ENCODE assay signal across 16 mouse cellular contexts in the genomic region with DNA sequence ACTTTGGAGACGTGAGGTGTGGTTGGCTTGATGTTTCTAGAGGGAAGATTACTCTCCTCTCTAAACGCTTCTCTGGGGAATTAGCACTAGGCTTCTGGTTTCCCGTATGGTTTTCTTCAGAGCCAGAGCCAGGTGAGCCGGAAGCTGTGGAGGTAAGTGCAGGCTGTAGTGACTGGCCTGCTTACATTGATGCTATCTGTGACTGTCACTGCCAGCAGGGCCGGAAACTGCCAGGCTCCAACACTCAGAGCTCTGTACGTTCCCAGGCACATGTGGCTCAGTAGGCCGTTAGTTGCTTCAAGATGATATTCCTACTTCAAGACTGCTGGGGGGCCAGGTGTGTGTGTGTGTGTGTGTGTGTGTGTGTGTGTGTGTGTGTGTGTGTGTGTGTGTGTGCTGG. TPM values are rescaled to one million over a fixed set of nuclear protein-coding genes. Genes with fewer than 3 reads are reported as not detected.
DNase-seq lines count a peak whose midpoint lies in the region; ATAC-seq and TF ChIP-seq lines count a peak whose summit lies in the region.
"Had no signal": no experiment of that assay in that cellular context is flagged by ENCODE, and none has a peak within 500 bp of the region (broad histone marks: within the 10 kb centered on the region; RNA-seq: fewer than 3 reads in every experiment).

No protein-coding gene starts in this region.

- no peak overlapping the region for H3K4me2 ChIP-seq in heart, embryonic 13.5 days
- H3K4me2 ChIP-seq in liver, embryonic 13.5 days = no peak overlapping the region
- no peak overlapping the region for H3K4me2 ChIP-seq in hindbrain, postnatal 0 days (ENCODE audit: low read depth, low read length)
- H3K4me2 ChIP-seq: limb, embryonic 12.5 days had no signal

- peak overlapping the region; percentile 95 for H3K27ac ChIP-seq in heart, embryonic 13.5 days (replicated peaks)
- H3K27ac ChIP-seq in liver, embryonic 13.5 days = peak overlapping the region; percentile 29; the same call in 1 of the 2 replicates
- no peak overlapping the region for H3K27ac ChIP-seq in hindbrain, postnatal 0 days
- H3K27ac ChIP-seq: limb, embryonic 12.5 days; midbrain, embryonic 10.5 days had no signal

- DNase-seq in heart, adult 8-10 months (ENCODE audit: low spot score) = no peak
- DNase-seq in liver, embryonic 13.5 days = no peak
- DNase-seq in liver = no peak
- DNase-seq in hindbrain, postnatal 0 days (ENCODE audit: low spot score) = no peak
- DNase-seq: cerebellum, adult 11 months; cerebellum, postnatal 36 days; kidney, adult 9 months; lung, adult 18-20 months; lung, postnatal 36 days; retina, postnatal 1 day had no signal

- no peaks in the 10 kb centered on the region for H3K9me3 ChIP-seq in heart, embryonic 13.5 days
- no peaks in the 10 kb centered on the region for H3K9me3 ChIP-seq in liver, embryonic 13.5 days (replicated peaks)
- H3K9me3 ChIP-seq in hindbrain, postnatal 0 days (ENCODE audit: low read length) = no peaks in the 10 kb centered on the region
- H3K9me3 ChIP-seq: limb, embryonic 12.5 days; midbrain, embryonic 10.5 days had no signal

- H3K4me3 ChIP-seq in heart, embryonic 13.5 days = no peak overlapping the region
- no peak overlapping the region for H3K4me3 ChIP-seq in liver, embryonic 13.5 days (replicated peaks)
- no peak overlapping the region for H3K4me3 ChIP-seq in hindbrain, postnatal 0 days (ENCODE audit: low read length)
- H3K4me3 ChIP-seq: limb, embryonic 12.5 days; midbrain, embryonic 10.5 days had no signal

- peak overlapping the region; percentile 15; the same call in 1 of the 2 replicates for H3K9ac ChIP-seq in heart, embryonic 13.5 days
- no peak overlapping the region for H3K9ac ChIP-seq in liver, embryonic 13.5 days
- no peak overlapping the region for H3K9ac ChIP-seq in hindbrain, postnatal 0 days (replicated peaks; ENCODE audit: low read length)
- H3K9ac ChIP-seq: limb, embryonic 12.5 days had no signal

- WGBS in heart, embryonic 13.5 days = 70% methylated on average over 7 of the region's 7 CpGs
- WGBS in liver, embryonic 13.5 days (ENCODE audit: insufficient replicate concordance) = 64% methylated on average over 7 of the region's 7 CpGs
- WGBS in hindbrain, postnatal 0 days = 85% methylated on average over 7 of the region's 7 CpGs

- no peaks in the 10 kb centered on the region for H3K27me3 ChIP-seq in heart, embryonic 13.5 days (replicated peaks)
- no peaks in the 10 kb centered on the region for H3K27me3 ChIP-seq in liver, embryonic 13.5 days
- H3K27me3 ChIP-seq in hindbrain, postnatal 0 days (ENCODE audit: insufficient read depth, low read length) = no peaks in the 10 kb centered on the region
- H3K27me3 ChIP-seq: limb, embryonic 12.5 days had no signal

- H3K36me3 ChIP-seq in heart, embryonic 13.5 days = peaks cover 28% of the 10 kb centered on the region
- H3K36me3 ChIP-seq in liver, embryonic 13.5 days = no peaks in the 10 kb centered on the region
- no peaks in the 10 kb centered on the region for H3K36me3 ChIP-seq in hindbrain, postnatal 0 days (ENCODE audit: insufficient read depth, low read length)

- TF ChIP-seq CTCF in hindbrain, postnatal 0 days (IDR thresholded peaks at IDR 0.05; ENCODE audit: low read depth) = no peak

- ATAC-seq in heart, embryonic 13.5 days (ENCODE audit: extremely low read depth, insufficient number of reproducible peaks, low FRiP score, low TSS enrichment) = no peak
- no peak for ATAC-seq in liver, embryonic 13.5 days (ENCODE audit: low read depth)
- ATAC-seq in activated CD4-positive, CD25-positive, alpha-beta regulatory T cell, adult 4 months = peak; percentile 66
- ATAC-seq in hindbrain, postnatal 0 days = no peak
- ATAC-seq in frontal cortex, adult (ENCODE audit: low TSS enrichment) = no peak
- ATAC-seq: hindbrain, embryonic 16.5 days had no signal

- H3K4me1 ChIP-seq in heart, embryonic 13.5 days = peaks cover 67% of the 10 kb centered on the region
- H3K4me1 ChIP-seq in liver, embryonic 13.5 days (replicated peaks) = peaks cover 52% of the 10 kb centered on the region
- H3K4me1 ChIP-seq in hindbrain, postnatal 0 days (ENCODE audit: insufficient read depth, low read length) = peaks cover 19% of the 10 kb centered on the region

RNA-seq across cellular contexts. Expression of gene Dusp1, which starts 32.2 kb away (rescaled TPM):
- polyA plus RNA-seq in heart, embryonic 13.5 days (2015; fragmentation: Nextera tagmentation; extraction: Ambion mirVana) = 32.8 and 33.1 TPM in 2 replicates
- total RNA-seq in heart, adult 8-10 months (2022) = 10 to 100 TPM; 51.1 to 75.8 (median 59.4) TPM
- 22.2 and 27.8 TPM in 2 replicates for polyA plus RNA-seq in liver, embryonic 13.5 days (2015; fragmentation: Nextera tagmentation; extraction: Ambion mirVana)
- polyA plus RNA-seq in activated CD4-positive, CD25-positive, alpha-beta regulatory T cell, adult 4 months (2017; shearing (Covaris generic)) = 10 to 100 TPM; 25.1 to 28.8 TPM
- 50.5 and 51.4 TPM in 2 replicates for total RNA-seq in hindbrain, postnatal 0 days (2014; rRNA removed)
- polyA plus RNA-seq in hindbrain, postnatal 0 days (2015; fragmentation: Nextera tagmentation; extraction: Ambion mirVana) = 25.3 and 27.0 TPM in 2 replicates

RNA-seq across cellular contexts. Expression of gene Ergic1, which starts 32.9 kb away (rescaled TPM):
- 103 and 121 TPM in 2 replicates for polyA plus RNA-seq in heart, embryonic 13.5 days (2015; fragmentation: Nextera tagmentation; extraction: Ambion mirVana)
- 10 to 100 TPM; 52.7 to 57.9 (median 55.4) TPM for total RNA-seq in heart, adult 8-10 months (2022)
- 35.2 and 37.0 TPM in 2 replicates for polyA plus RNA-seq in liver, embryonic 13.5 days (2015; fragmentation: Nextera tagmentation; extraction: Ambion mirVana)
- polyA plus RNA-seq in activated CD4-positive, CD25-positive, alpha-beta regulatory T cell, adult 4 months (2017; shearing (Covaris generic)) = 10 to 100 TPM; 39.5 to 45.7 TPM
- total RNA-seq in hindbrain, postnatal 0 days (2014; rRNA removed) = 235 and 250 TPM in 2 replicates
- 81.2 and 93.5 TPM in 2 replicates for polyA plus RNA-seq in hindbrain, postnatal 0 days (2015; fragmentation: Nextera tagmentation; extraction: Ambion mirVana)
